Mouse (Mus musculus) adrenal gland, postnatal 14 days (tissue): Measurements from ENCODE around the gene Tmem254a. TPM values are rescaled to one million over a fixed set of nuclear protein-coding genes. Genes with fewer than 3 reads are reported as not detected.
"Not testable (repeated sequence)": the region's sequence is repeated elsewhere in the genome, so short reads cannot be mapped to it uniquely, and the experiment has no call there.

Experiments
- DNase-seq: peaks from one replicate; pipeline ENCODE4 v3.0.0; 2021; ENCODE audit warnings: mixed read lengths
- long read RNA-seq, 2 experiments: library from polyadenylated mRNA; stranded (forward); transcript quantifications; one replicate each; pipeline ENCODE4 v2.0.0; 2021
- total RNA-seq: library from RNA; stranded (reverse); gene quantifications from 2 replicates; pipeline ENCODE4 v1.2.3, GENCODE M21; 2021

The Tmem254a gene
- total RNA-seq = 3.9 and 5.7 TPM in 2 replicates
- long read RNA-seq, experiment 1, transcript Tmem254a-204 (4 exons, 2,147 nt) = major isoform, 9 of 11 reads
- long read RNA-seq, experiment 1, partial matches to known transcripts = 0 of 11 reads
- long read RNA-seq, experiment 1, other reads (novel, unspliced or antisense) = 1 of 11 reads
- long read RNA-seq, experiment 2, transcript Tmem254a-204 (4 exons, 2,147 nt) = major isoform, 10 of 12 reads
- long read RNA-seq, experiment 2, partial matches to known transcripts = 0 of 12 reads
- long read RNA-seq, experiment 2, other reads (novel, unspliced or antisense) = 1 of 12 reads

GRCm38 (mm10) chr14:25927562-25927881, at the start of gene Tmem254a:
Gene Tmem254a (minus strand): TSS chr14:25927672.
- not testable (repeated sequence) for DNase-seq

- not testable (repeated sequence) for DNase-seq
These were observed 30.4 kb upstream of the Tmem254a start for GRCm38 (mm10) chr14:25957861-25958260.

- DNase-seq = not testable (repeated sequence)
These were observed 10.5 kb upstream of the Tmem254a start, which contains the start of gene Cphx1 for GRCm38 (mm10) chr14:25938004-25938403. Gene Cphx1 (plus strand): TSS chr14:25938304.

- DNase-seq = not testable (repeated sequence)
These were observed 9.6 kb upstream of the Tmem254a start for GRCm38 (mm10) chr14:25936867-25937630.

GRCm38 (mm10) chr14:25926814-25927561, 484 bp downstream of the Tmem254a start:
- DNase-seq = not testable (repeated sequence)

DNA sequence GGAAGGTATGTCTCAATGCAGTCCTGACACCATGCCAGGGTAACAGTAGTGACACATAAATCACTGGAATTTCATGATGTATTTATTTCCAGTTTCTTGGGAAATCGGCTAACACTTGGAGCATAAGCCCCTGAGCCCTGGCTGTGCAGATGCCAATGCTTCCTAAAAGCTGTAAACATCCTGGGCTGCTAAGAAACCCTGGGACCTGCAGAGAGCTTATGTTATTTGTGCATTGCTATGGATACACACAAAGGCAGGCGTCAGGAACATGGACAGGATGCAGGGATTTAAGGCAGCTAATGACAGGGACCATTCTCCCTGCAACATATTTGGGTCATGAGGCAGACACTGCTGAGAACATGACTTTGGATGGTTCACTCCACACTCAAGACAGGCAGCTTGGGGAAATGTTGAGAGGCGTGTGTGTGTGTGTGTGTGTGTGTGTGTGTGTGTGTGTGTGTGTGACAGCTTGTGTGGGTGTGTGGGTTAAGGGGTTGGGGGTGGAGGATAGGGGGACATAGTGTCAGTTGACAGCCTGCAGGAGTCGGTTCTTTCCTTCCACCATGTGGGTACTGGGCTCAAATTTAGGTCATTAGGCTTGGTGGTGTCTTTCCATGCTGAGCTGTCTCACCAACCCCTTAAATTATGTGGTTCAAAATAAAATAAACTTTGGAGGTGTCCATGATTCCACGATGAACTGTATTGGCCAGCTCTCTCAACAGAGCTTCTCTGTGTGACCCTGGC, 8.9 kb downstream of the Tmem254a start:
- not testable (repeated sequence) for DNase-seq

- DNase-seq = not testable (repeated sequence)
These were observed 18.5 kb downstream of the Tmem254a start for GRCm38 (mm10) chr14:25908976-25909375.

GRCm38 (mm10) chr14:25907272-25907671, 20.2 kb downstream of the Tmem254a start:
- DNase-seq = not testable (repeated sequence)

DNA sequence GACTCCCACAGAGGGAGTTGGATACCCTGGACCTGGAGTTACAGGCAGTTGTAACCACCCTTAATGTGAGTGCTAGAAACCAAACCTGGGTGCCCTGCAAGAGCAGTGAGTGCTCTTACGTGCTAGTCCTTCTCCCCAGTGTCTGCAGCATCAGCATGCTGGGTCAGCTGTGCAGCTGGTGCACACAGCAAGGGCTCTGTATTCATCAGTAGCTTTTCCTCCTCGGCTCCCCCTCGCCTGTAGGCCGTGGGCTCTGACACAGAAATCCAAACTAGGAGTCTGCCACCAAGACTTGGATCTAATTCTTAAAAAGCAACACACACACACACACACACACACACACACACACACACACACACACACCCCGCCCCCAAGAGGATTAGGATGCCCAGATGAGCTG, 22.2 kb downstream of the Tmem254a start:
- not testable (repeated sequence) for DNase-seq

DNA sequence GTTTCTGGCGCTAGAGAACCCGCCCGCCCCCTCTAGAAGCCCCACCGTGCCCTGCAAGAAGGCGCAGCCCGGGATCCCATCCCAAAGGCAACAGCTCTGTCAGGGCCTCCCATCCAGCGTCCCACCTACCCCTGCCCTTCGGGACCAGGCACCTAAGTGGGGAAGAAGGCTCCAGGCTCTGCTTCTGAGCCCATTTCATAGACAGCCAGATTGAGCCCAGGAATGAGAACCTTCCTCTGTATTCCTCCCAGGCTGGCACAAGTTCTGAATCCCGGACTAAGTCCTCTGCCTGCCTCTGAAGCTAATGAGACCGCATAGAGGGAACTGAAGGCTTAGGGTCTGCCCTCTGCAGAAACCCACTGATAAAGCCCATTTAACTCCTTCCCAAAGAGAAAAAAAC, 24.5 kb downstream of the Tmem254a start, which contains the start of gene Plac9a:
Plac9a (minus strand) TSS at position 101 of the 400 bp plus-strand sequence.
- DNase-seq = not testable (repeated sequence)

DNA sequence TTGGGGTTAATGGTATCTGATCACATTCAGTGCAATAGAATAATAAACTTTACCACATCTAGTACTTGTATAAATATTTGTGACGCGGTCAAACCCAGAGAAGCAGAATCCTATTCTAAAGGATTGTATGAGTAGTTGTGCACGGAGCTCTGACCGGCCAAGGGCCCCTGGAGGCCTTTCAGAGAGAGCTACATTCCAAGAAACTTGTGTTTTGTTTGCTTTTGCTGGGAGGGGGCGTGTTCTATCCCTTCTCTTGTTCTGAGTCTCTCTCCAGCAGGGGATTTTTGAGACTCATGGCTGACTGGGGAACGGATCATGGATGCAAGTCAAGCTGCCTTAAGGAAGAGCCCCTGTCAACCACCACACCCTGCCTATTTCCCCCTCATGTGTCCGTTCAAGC, 31.8 kb downstream of the Tmem254a start:
- DNase-seq = not testable (repeated sequence)

DNA sequence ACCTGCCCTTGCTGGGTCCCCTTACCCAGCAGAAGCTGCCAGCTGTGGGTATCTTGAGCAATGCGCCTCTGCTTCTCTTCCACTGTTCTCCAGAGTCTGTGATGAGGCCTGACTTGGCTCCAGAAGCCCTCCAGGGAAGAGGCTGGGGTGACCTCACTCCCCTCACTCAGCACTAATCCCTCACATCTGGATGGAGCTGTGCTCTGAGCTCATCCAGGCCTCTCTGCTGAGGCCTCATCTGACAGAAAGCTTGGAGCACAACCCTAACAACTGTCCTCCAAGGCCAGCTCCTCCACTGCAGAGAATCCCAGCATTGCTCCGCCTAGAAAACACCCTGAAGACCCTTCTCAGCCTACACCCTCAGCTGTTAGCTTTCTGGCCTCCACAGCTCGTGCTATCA, 32.9 kb downstream of the Tmem254a start:
- DNase-seq = not testable (repeated sequence)

- not testable (repeated sequence) for DNase-seq
These were observed 41.6 kb downstream of the Tmem254a start for GRCm38 (mm10) chr14:25885886-25886285.

DNA sequence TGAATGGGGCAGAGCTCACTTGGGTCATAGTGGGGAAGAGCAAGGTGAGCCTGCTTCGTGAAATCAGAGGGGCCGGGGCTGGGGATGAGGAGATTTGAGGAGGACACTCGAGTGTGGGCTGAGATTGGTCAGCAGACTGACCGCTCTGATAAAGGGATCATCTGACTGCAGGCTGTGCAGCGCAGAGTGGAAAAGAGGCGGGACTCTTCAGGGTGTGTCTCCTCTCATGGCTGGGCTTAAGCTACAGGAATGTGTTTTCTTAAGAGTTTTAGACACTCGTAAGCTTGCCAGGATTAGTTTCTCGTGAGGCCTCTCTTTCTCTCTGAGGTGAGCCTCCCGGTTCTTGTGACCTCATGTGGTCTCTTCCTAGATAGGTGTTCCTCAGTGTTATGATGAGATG, 45.7 kb downstream of the Tmem254a start:
- DNase-seq = not testable (repeated sequence)

- not testable (repeated sequence) for DNase-seq
These were observed 50.8 kb downstream of the Tmem254a start for GRCm38 (mm10) chr14:25876640-25877039.

Other genes with a start within 250 kb of the Tmem254a start
- 52.4 and 53.9 TPM in 2 replicates for gene Ppif, start 233.5 kb downstream of the Tmem254a start, total RNA-seq
- gene Zcchc24, start 158.6 kb downstream of the Tmem254a start, total RNA-seq = 32.3 and 32.5 TPM in 2 replicates
- 51.1 and 59.2 TPM in 2 replicates for gene Anxa11, start 85.5 kb downstream of the Tmem254a start, total RNA-seq
- gene Plac9a, start 24.6 kb downstream of the Tmem254a start, total RNA-seq = 2.7 and 6.5 TPM in 2 replicates
- gene Cphx1, start 10.6 kb upstream of the Tmem254a start, total RNA-seq = not detected in 2 replicates
- gene Duxbl1, start 50.9 kb upstream of the Tmem254a start, total RNA-seq = 0.26 and 0.38 TPM in 2 replicates
- gene Gm9780, start 115.0 kb upstream of the Tmem254a start, total RNA-seq = 15.7 and 22.6 TPM in 2 replicates
- gene Tmem254c, start 139.7 kb upstream of the Tmem254a start, total RNA-seq = 4.7 and 7.0 TPM in 2 replicates
- gene Cphx2, start 153.8 kb upstream of the Tmem254a start, total RNA-seq = not detected in 2 replicates
- gene Cphx3, start 154.6 kb upstream of the Tmem254a start, total RNA-seq = not detected in 2 replicates
- gene Duxbl2, start 190.7 kb upstream of the Tmem254a start, total RNA-seq = 1.1 TPM in 1 of 2 replicates, not detected in the other